In genomic region chr19:43525104-43525482, GRCm38 (mm10) we compare ENCODE assay signal across 8 mouse cellular contexts. TPM values are rescaled to one million over a fixed set of nuclear protein-coding genes. Genes with fewer than 3 reads are reported as not detected.
DNase-seq lines count a peak whose midpoint lies in the region; ATAC-seq lines count a peak whose summit lies in the region.

No protein-coding gene starts in this region.

- no peak for ATAC-seq in heart, embryonic 14.5 days (ENCODE audit: insufficient number of reproducible peaks, insufficient read depth, low FRiP score, low read depth)
- ATAC-seq in embryonic facial prominence, embryonic 15.5 days (ENCODE audit: insufficient number of reproducible peaks, low FRiP score, low TSS enrichment, low read depth) = peak; percentile 11; the same call in 1 of the 2 replicates
- no peak for ATAC-seq in hindbrain, embryonic 16.5 days
- peak; percentile 4; the same call in 1 of the 2 replicates for ATAC-seq in liver, embryonic 11.5 days (replicated peaks; ENCODE audit: low FRiP score)
- ATAC-seq in neural tube, embryonic 12.5 days (ENCODE audit: low FRiP score, low read depth) = peak; percentile 2; the same call in 1 of the 2 replicates

- H3K36me3 ChIP-seq in heart, embryonic 14.5 days (ENCODE audit: control insufficient read depth, insufficient read depth, low read length) = no peaks in the 10 kb centered on the region
- H3K36me3 ChIP-seq in embryonic facial prominence, embryonic 15.5 days = no peaks in the 10 kb centered on the region
- no peaks in the 10 kb centered on the region for H3K36me3 ChIP-seq in hindbrain, embryonic 16.5 days (ENCODE audit: control insufficient read depth, insufficient read depth, low read length)
- no peaks in the 10 kb centered on the region for H3K36me3 ChIP-seq in liver, embryonic 11.5 days (ENCODE audit: control insufficient read depth, insufficient read depth, low read length)
- H3K36me3 ChIP-seq in neural tube, embryonic 12.5 days = no peaks in the 10 kb centered on the region

- WGBS in heart, embryonic 14.5 days = 7% methylated on average over 10 of the region's 10 CpGs
- WGBS in embryonic facial prominence, embryonic 15.5 days = 11% methylated on average over 10 of the region's 10 CpGs
- 19% methylated on average over 10 of the region's 10 CpGs for WGBS in hindbrain, embryonic 16.5 days
- 13% methylated on average over 10 of the region's 10 CpGs for WGBS in liver, embryonic 11.5 days
- 21% methylated on average over 10 of the region's 10 CpGs for WGBS in neural tube, embryonic 12.5 days

- H3K4me3 ChIP-seq in heart, embryonic 14.5 days (ENCODE audit: control insufficient read depth in 1 of 2, insufficient read depth in 1 of 2, low read depth in 1 of 2, low read length in 2 of 2) = peak overlapping the region; percentile 73 to 77
- H3K4me3 ChIP-seq in embryonic facial prominence, embryonic 15.5 days (replicated peaks) = peak overlapping the region; percentile 76
- H3K4me3 ChIP-seq in hindbrain, embryonic 16.5 days (ENCODE audit: low read length) = peak overlapping the region; percentile 59
- peak overlapping the region; percentile 74 for H3K4me3 ChIP-seq in liver, embryonic 11.5 days (ENCODE audit: low read depth, low read length)
- H3K4me3 ChIP-seq in neural tube, embryonic 12.5 days = peak overlapping the region; percentile 72

- DNase-seq in heart, adult 8-10 months (ENCODE audit: low spot score) = no peak
- DNase-seq in Muller cell, postnatal 12 days (ENCODE audit: inconsistent ontology term) = peak; percentile 58
- DNase-seq in liver, embryonic 11.5 days (ENCODE audit: low spot score) = no peak
- DNase-seq in thymus, postnatal 0 days (ENCODE audit: low spot score) = no peak

- H3K27ac ChIP-seq in heart, embryonic 14.5 days (replicated peaks in 1 of 2; ENCODE audit: control insufficient read depth in 1 of 2, insufficient read depth in 1 of 2, low read depth in 2 of 2, low read length in 2 of 2) = peak overlapping the region; percentile 95 to 97
- peak overlapping the region; percentile 75 for H3K27ac ChIP-seq in embryonic facial prominence, embryonic 15.5 days (replicated peaks)
- peak overlapping the region; percentile 78 for H3K27ac ChIP-seq in hindbrain, embryonic 16.5 days (ENCODE audit: low read depth, low read length)
- 0 out of 2 replicates have a peak overlapping the region, but pooled peaks have one; percentile 21 for H3K27ac ChIP-seq in liver, embryonic 11.5 days (ENCODE audit: low read depth, low read length)
- no peak overlapping the region for H3K27ac ChIP-seq in neural tube, embryonic 12.5 days

- H3K4me2 ChIP-seq in heart, embryonic 14.5 days (ENCODE audit: low read length) = peak overlapping the region; percentile 86
- H3K4me2 ChIP-seq in embryonic facial prominence, embryonic 15.5 days (replicated peaks) = peak overlapping the region; percentile 89
- H3K4me2 ChIP-seq in hindbrain, embryonic 16.5 days (ENCODE audit: low read length) = peak overlapping the region; percentile 83
- H3K4me2 ChIP-seq in liver, embryonic 11.5 days = peak overlapping the region; percentile 88
- peak overlapping the region; percentile 77 for H3K4me2 ChIP-seq in neural tube, embryonic 12.5 days (replicated peaks)

- H3K4me1 ChIP-seq in heart, embryonic 14.5 days (ENCODE audit: control insufficient read depth in 2 of 2, insufficient read depth in 2 of 2, low read length in 2 of 2) = peaks cover 19 to 35% of the 10 kb centered on the region in 2 experiments
- H3K4me1 ChIP-seq in embryonic facial prominence, embryonic 15.5 days = peaks cover 18% of the 10 kb centered on the region
- peaks cover 29% of the 10 kb centered on the region for H3K4me1 ChIP-seq in hindbrain, embryonic 16.5 days (ENCODE audit: control insufficient read depth, insufficient read depth, low read depth, low read length)
- H3K4me1 ChIP-seq in liver, embryonic 11.5 days (replicated peaks; ENCODE audit: control insufficient read depth, insufficient read depth, low read length) = peaks cover 27% of the 10 kb centered on the region
- peaks cover 27% of the 10 kb centered on the region for H3K4me1 ChIP-seq in neural tube, embryonic 12.5 days

- H3K27me3 ChIP-seq in heart, embryonic 14.5 days (ENCODE audit: control insufficient read depth, insufficient read depth, low read length) = no peaks in the 10 kb centered on the region
- H3K27me3 ChIP-seq in embryonic facial prominence, embryonic 15.5 days = 0 out of 2 replicates have a peak, but pooled peaks cover 5% of the 10 kb centered on the region
- H3K27me3 ChIP-seq in hindbrain, embryonic 16.5 days (replicated peaks; ENCODE audit: control insufficient read depth, insufficient read depth, low read length) = no peaks in the 10 kb centered on the region
- no peaks in the 10 kb centered on the region for H3K27me3 ChIP-seq in liver, embryonic 11.5 days (replicated peaks; ENCODE audit: control insufficient read depth, insufficient read depth, low read length)
- no peaks in the 10 kb centered on the region for H3K27me3 ChIP-seq in neural tube, embryonic 12.5 days (replicated peaks)

- peak overlapping the region; percentile 87 for H3K9ac ChIP-seq in heart, embryonic 14.5 days (ENCODE audit: low read length)
- peak overlapping the region; percentile 49 for H3K9ac ChIP-seq in embryonic facial prominence, embryonic 15.5 days
- peak overlapping the region; percentile 81 for H3K9ac ChIP-seq in hindbrain, embryonic 16.5 days (ENCODE audit: low read depth, low read length)
- H3K9ac ChIP-seq in liver, embryonic 11.5 days (ENCODE audit: low read depth, low read length) = peak overlapping the region; percentile 81
- peak overlapping the region; percentile 71 for H3K9ac ChIP-seq in neural tube, embryonic 12.5 days

- no peaks in the 10 kb centered on the region for H3K9me3 ChIP-seq in heart, embryonic 14.5 days (ENCODE audit: control insufficient read depth, low read length)
- no peaks in the 10 kb centered on the region for H3K9me3 ChIP-seq in embryonic facial prominence, embryonic 15.5 days (replicated peaks)
- no peaks in the 10 kb centered on the region for H3K9me3 ChIP-seq in hindbrain, embryonic 16.5 days (ENCODE audit: control insufficient read depth, low read length)
- H3K9me3 ChIP-seq in liver, embryonic 11.5 days (ENCODE audit: control insufficient read depth, low read length) = no peaks in the 10 kb centered on the region
- no peaks in the 10 kb centered on the region for H3K9me3 ChIP-seq in neural tube, embryonic 12.5 days

RNA-seq across cellular contexts. Expression of gene Got1, which starts 0.7 kb away (rescaled TPM):
- polyA plus RNA-seq in heart, embryonic 14.5 days (2014; fragmentation: Nextera tagmentation; extraction: Ambion mirVana) = 149 and 168 TPM in 2 replicates
- 1,000 to 10,000 TPM in 3 of 4 experiments, 100 to 1,000 TPM in 1; 973 to 1,404 (median 1,052) TPM for total RNA-seq in heart, adult 8-10 months (2022)
- polyA plus RNA-seq in embryonic facial prominence, embryonic 15.5 days (2015; fragmentation: Nextera tagmentation; extraction: Ambion mirVana) = 31.2 and 31.9 TPM in 2 replicates
- polyA plus RNA-seq in hindbrain, embryonic 16.5 days (2015; fragmentation: Nextera tagmentation; extraction: Ambion mirVana) = 124 and 140 TPM in 2 replicates
- 33.7 and 37.2 TPM in 2 replicates for polyA plus RNA-seq in liver, embryonic 11.5 days (2014; fragmentation: Nextera tagmentation; extraction: Ambion mirVana)
- 67.8 and 69.7 TPM in 2 replicates for polyA plus RNA-seq in neural tube, embryonic 12.5 days (2016; fragmentation: Nextera tagmentation; extraction: Ambion mirVana)
- polyA plus RNA-seq in thymus, postnatal 0 days (2015; fragmentation: Nextera tagmentation; extraction: Ambion mirVana) = 62.8 and 63.2 TPM in 2 replicates

Comparison
In these comparisons a context has a peak if more than half of its experiments do, and no peak if none do; other contexts are left out.
1. ATAC-seq: peak in embryonic facial prominence, embryonic 15.5 days (single experiment), liver, embryonic 11.5 days (single experiment) and neural tube, embryonic 12.5 days (single experiment); none in heart, embryonic 14.5 days (single experiment) and hindbrain, embryonic 16.5 days (single experiment).
2. Peak in every context shown above with its lines, with median percentiles within 50 percentile points of each other: H3K4me2 ChIP-seq, H3K4me3 ChIP-seq and H3K9ac ChIP-seq.